Mouse (Mus musculus) liver, embryonic 16.5 days (tissue): ENCODE measurements at regions not wholly inside any gene's neighbourhood (a gene's known extent, or its start where the extent isn't known, plus 50 kb on each side); places are given as distances from the start of the nearest gene placed in this dataset.

Experiments used
- ATAC-seq: fragments of 200-750 bp; cut with Nextera tagmentation; 2 replicates; pipeline ENCODE4 v1.8.0; 2017; ENCODE audit warnings: low read depth, mild to moderate bottlenecking, moderate number of reproducible peaks, moderate library complexity
- H3K27ac ChIP-seq: fragments of 300-500 bp; sonication (generic); 2 replicates; pipeline ENCODE4 v1.5.1; 2014; ENCODE audit warnings: mild to moderate bottlenecking, low read length
- H3K27me3 ChIP-seq: fragments of 300-500 bp; sonication (generic); 2 replicates; pipeline ENCODE4 v1.6.1; 2014; ENCODE audit warnings: low read depth, low read length, mixed read lengths; ENCODE audit not compliant: control insufficient read depth, insufficient read depth
- H3K36me3 ChIP-seq: fragments of 300-500 bp; sonication (generic); 2 replicates; pipeline ENCODE4 v1.6.1; 2014; ENCODE audit warnings: mild to moderate bottlenecking; ENCODE audit not compliant: control insufficient read depth, insufficient read depth
- H3K4me1 ChIP-seq: fragments of 300-500 bp; sonication (generic); 2 replicates; pipeline ENCODE4 v1.6.1; 2014; ENCODE audit warnings: low read depth, low read length, mixed read lengths; ENCODE audit not compliant: control insufficient read depth
- H3K4me2 ChIP-seq: fragments of 300-500 bp; sonication (generic); 2 replicates; pipeline ENCODE4 v1.6.1; 2014; ENCODE audit warnings: low read depth, low read length, mixed read lengths
- H3K4me3 ChIP-seq: fragments of 300-500 bp; sonication (generic); 2 replicates; pipeline ENCODE4 v1.5.1; 2014; ENCODE audit warnings: low read depth, mild to moderate bottlenecking, low read length
- H3K9ac ChIP-seq: fragments of 300-500 bp; sonication (generic); 2 replicates; pipeline ENCODE4 v1.6.1; 2014; ENCODE audit warnings: low read depth, low read length
- H3K9me3 ChIP-seq: fragments of 300-500 bp; sonication (generic); replicated peaks from 2 replicates; pipeline ENCODE4 v1.6.1; 2016; ENCODE audit warnings: low read length; ENCODE audit not compliant: control insufficient read depth
- WGBS: fragments of 180-500 bp; shearing (Covaris S2); extraction: QIAGEN DNeasy Blood & Tissue Kit; methylation state at CpG from one replicate; pipeline ENCODE4 v1.1.7; 2014; ENCODE audit not compliant: insufficient replicate concordance; 5-methylcytosine and 5-hydroxymethylcytosine counted together

DNA sequence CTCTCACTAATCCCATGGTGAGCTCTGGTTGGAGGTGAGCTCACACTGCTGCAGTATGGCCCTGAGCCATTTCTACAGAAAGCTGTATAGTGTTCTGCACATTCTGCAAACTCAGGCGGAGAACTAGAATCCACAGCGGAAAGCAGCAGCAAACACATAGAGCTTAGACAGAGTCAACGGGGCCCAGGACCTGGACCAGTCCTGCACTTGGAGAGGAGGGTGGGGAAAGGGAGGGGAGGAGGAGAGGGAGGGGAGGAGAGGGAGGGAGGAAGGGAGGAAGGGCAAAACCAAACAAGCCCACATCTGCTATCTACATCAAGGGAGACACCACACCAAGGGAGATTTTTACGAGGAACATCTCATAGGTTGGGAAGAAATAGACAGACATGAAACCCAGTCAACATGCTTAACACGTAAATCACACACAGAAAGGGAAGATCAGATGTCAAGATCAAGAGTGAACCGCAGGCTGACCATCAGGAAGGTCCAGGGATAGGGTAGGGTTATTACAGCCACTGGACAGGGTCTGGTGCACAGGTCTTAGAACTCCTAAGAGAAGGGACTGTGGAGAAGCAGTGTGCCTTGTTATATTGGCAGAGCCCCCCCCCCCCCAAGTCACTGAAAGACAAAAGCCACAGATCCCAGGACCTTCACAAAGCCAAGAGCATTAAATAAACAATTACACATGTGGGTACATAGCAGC lies 428.2 kb upstream of the Cdh4 start:
- H3K36me3 ChIP-seq: no peaks in the 10 kb centered on the region
- H3K4me2 ChIP-seq: no peak overlapping the region

DNA sequence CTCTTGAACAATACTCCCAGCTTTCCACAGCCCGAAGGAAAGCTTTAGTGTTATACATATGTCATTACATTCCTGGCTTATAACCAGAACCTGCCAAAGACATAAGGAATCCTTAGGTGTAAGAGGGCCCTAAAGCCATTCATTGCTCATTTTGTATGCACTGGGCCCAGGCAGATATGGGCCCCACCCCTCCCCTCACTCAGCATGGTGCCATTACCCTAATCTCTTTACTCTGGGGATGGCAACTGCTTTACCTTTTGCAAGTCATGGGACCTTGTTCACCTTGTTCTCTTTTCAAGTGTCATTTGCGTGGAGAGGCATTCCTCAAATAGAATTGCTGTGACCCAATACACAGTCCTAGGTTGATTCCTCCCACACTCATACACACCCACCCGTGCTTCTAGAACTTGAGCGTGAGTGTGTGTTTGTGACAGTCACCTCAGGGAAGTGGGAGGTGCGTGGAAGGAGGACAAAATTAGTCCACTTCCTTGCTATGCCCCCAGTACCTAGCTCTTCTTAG lies 419.5 kb upstream of the Cdh4 start:
- H3K4me3 ChIP-seq: no peak overlapping the region
- H3K4me1 ChIP-seq: no peaks in the 10 kb centered on the region
- no peaks in the 10 kb centered on the region for H3K9me3 ChIP-seq
- WGBS: 55% methylated on average over 5 of the region's 5 CpGs
- H3K36me3 ChIP-seq: no peaks in the 10 kb centered on the region
- ATAC-seq: no peak
- no peaks in the 10 kb centered on the region for H3K27me3 ChIP-seq
- no peak overlapping the region for H3K4me2 ChIP-seq
- no peak overlapping the region for H3K9ac ChIP-seq
- no peak overlapping the region for H3K27ac ChIP-seq

More for the DNA sequence above, 428.2 kb upstream of the Cdh4 start:
- H3K27ac ChIP-seq: no peak overlapping the region
- H3K9ac ChIP-seq: no peak overlapping the region
- H3K4me1 ChIP-seq: no peaks in the 10 kb centered on the region
- ATAC-seq: no peak
- no peaks in the 10 kb centered on the region for H3K9me3 ChIP-seq
- no peak overlapping the region for H3K4me3 ChIP-seq
- WGBS: 65% methylated on average over 6 of the region's 6 CpGs
- no peaks in the 10 kb centered on the region for H3K27me3 ChIP-seq

DNA sequence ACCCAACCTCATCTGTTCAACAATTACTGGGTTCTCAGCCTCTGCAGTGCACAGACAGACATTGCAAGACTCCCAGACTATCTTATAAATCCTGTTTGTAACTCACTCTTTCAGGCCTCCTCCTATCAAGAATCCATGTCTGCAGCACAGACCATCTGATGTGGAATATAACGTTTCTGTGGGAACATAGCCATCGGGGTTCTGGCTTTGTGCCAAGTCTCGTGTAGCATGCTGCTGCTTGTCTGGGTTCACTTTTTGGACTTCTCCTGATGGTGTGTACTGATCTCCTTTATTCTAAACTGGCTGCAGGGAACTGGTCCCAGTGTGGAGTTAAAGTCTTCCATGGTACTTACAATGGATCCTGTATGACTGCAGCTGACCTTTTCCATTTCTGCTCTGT lies 418.0 kb upstream of the Cdh4 start:
- no peaks in the 10 kb centered on the region for H3K36me3 ChIP-seq
- ATAC-seq: no peak
- 57% methylated on average over 3 of the region's 3 CpGs for WGBS
- no peak overlapping the region for H3K27ac ChIP-seq
- no peaks in the 10 kb centered on the region for H3K4me1 ChIP-seq
- H3K4me2 ChIP-seq: no peak overlapping the region
- no peak overlapping the region for H3K9ac ChIP-seq
- H3K9me3 ChIP-seq: no peaks in the 10 kb centered on the region
- H3K4me3 ChIP-seq: no peak overlapping the region
- no peaks in the 10 kb centered on the region for H3K27me3 ChIP-seq

DNA sequence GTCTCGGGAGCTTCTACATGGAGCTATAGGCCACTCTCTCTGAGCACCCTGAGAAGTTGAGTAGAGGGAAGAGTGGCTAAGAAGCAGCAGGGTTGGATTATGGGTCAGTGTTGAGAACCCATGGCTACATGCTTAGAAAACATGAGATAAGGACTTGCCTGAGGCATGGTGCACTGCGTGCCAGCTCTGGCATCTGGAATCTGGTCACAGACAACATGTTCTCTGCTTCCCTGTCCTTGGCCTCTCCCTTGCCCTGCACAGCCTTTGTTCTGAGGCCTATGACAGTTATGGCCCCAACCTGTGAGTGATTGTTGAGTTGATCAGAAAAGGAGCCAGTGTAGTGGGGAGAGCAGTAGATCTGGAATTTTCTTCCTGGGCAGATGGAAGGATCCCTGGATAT lies 409.1 kb upstream of the Cdh4 start:
- Histone ChIP-seq H3K27me3 (no peaks in the 10 kb centered on the region), H3K4me3 (no peak overlapping the region), H3K36me3 (no peaks in the 10 kb centered on the region), H3K9ac (no peak overlapping the region), H3K4me2 (no peak overlapping the region), H3K27ac (no peak overlapping the region), H3K4me1 (no peaks in the 10 kb centered on the region), H3K9me3 (no peaks in the 10 kb centered on the region)
- no peak for ATAC-seq
- WGBS: 60% methylated on average over 2 of the region's 2 CpGs

DNA sequence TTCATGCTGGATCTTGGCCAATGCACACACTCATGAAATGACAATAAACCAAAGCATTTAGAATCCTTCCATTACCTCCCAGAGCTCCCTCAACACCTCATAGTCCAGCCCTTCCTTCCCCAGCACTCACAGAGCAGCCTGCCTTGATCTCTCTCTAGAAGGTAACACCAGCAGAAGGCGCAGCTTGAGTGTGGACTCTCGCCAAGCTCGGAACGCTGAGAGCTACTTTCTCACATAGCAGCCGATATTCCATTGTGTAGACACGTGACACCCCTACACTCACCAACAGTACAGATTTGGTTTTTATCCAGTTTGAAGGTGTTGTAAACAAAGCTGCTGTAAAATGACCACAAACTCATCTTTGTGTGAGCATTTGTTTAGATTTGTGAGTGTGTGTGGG lies 406.8 kb upstream of the Cdh4 start:
- Histone ChIP-seq H3K27ac (no peak overlapping the region), H3K36me3 (no peaks in the 10 kb centered on the region), H3K4me3 (no peak overlapping the region), H3K4me2 (no peak overlapping the region), H3K27me3 (no peaks in the 10 kb centered on the region), H3K9ac (no peak overlapping the region), H3K9me3 (no peaks in the 10 kb centered on the region), H3K4me1 (no peaks in the 10 kb centered on the region)
- 72% methylated on average over 6 of the region's 6 CpGs for WGBS
- no peak for ATAC-seq

DNA sequence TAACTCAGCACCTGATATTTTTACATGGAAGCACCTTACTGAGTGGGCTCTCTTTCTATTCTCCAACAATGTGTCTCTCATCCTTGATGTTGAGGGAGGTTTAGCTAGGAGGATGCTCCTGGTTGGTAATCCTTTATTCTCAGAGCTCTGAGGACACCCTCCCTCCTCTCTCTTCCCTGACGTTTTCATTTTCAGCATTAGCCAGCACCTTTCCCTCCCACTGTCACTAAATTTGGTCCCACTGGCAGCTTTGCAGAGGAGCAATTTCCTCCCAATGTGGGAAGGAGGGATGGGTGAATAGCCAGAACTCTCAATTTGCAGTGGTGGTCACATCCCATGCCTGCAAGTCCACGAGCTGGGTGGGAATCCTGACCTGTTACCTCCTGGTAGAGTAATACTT lies 402.5 kb upstream of the Cdh4 start:
- Histone ChIP-seq H3K27ac (no peak overlapping the region), H3K4me1 (no peaks in the 10 kb centered on the region), H3K9ac (no peak overlapping the region), H3K36me3 (no peaks in the 10 kb centered on the region), H3K4me2 (no peak overlapping the region), H3K9me3 (no peaks in the 10 kb centered on the region), H3K27me3 (no peaks in the 10 kb centered on the region), H3K4me3 (no peak overlapping the region)
- no peak for ATAC-seq
- 37% methylated on average over 2 of the region's 2 CpGs for WGBS

DNA sequence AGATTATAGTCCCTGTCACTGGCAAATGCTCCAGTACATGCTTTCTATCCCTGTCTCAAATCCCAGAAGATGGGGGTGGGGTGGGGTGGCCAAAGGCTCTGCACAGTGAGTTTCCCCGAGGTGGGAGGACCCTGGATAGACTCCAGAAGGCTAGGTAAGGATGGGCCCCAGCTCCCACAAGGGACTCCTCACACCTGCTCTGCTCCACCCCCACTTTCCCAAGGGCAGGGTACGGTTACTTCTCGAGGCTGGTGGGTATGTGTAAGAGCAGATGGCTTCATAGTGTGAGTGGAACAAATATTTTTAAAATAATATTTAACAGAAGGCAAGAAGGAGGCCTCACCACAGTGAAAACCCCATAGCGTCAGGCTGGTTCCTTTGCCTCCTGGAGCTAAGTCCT lies 398.6 kb upstream of the Cdh4 start:
- Histone ChIP-seq H3K27me3 (no peaks in the 10 kb centered on the region), H3K9me3 (no peaks in the 10 kb centered on the region), H3K36me3 (no peaks in the 10 kb centered on the region), H3K27ac (no peak overlapping the region), H3K9ac (no peak overlapping the region), H3K4me3 (no peak overlapping the region), H3K4me2 (no peak overlapping the region), H3K4me1 (no peaks in the 10 kb centered on the region)
- WGBS: 39% methylated on average over 4 of the region's 4 CpGs
- ATAC-seq: no peak

DNA sequence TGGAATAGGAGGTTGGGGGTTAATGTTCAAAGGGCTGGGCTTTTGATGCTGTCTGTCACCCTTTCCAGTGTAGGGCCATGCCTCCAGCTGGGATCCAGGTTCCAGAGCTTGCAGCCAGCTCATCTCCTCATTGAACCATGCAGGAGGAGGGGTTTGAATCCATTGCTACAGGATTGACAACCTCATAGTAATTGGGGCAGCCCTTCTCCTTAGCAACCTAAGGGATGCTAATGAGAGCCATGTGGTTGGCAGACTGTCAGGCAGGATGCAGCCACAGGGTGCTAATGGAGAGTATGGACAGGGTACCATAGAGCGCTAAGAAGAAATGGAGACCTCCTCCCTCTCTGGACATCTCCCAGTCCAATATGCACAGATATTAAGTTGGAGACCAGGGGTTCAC lies 396.9 kb upstream of the Cdh4 start:
- Histone ChIP-seq H3K27me3 (no peaks in the 10 kb centered on the region), H3K27ac (no peak overlapping the region), H3K36me3 (no peaks in the 10 kb centered on the region), H3K4me3 (no peak overlapping the region), H3K9me3 (no peaks in the 10 kb centered on the region), H3K4me1 (no peaks in the 10 kb centered on the region), H3K4me2 (no peak overlapping the region), H3K9ac (no peak overlapping the region)
- no peak for ATAC-seq
- 70% methylated on average over 1 of the region's 1 CpGs for WGBS

DNA sequence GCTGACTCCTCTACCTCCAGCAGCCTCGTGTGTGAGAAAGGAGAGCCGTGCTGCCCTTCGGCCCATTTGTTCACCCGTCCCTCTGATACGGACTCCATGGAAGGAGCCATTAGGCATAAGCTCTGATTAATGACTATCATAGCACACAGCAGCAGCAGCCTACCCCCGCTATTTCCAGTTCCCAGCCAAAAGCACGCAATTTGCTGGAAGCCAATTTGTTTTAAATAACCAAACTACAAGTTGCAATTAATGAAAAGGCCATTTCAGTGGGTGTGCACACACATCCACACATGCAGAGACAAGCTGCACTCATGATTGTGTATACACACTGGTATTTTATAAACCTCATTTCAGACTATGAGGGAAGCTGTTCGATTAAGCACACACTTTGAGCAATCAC lies 387.8 kb upstream of the Cdh4 start:
- H3K27me3 ChIP-seq: no peaks in the 10 kb centered on the region
- H3K9ac ChIP-seq: no peak overlapping the region
- H3K4me2 ChIP-seq: no peak overlapping the region
- no peak overlapping the region for H3K27ac ChIP-seq
- 68% methylated on average over 8 of the region's 8 CpGs for WGBS
- no peaks in the 10 kb centered on the region for H3K4me1 ChIP-seq
- H3K9me3 ChIP-seq: no peaks in the 10 kb centered on the region
- H3K4me3 ChIP-seq: no peak overlapping the region
- no peaks in the 10 kb centered on the region for H3K36me3 ChIP-seq
- ATAC-seq: no peak
